Mouse (Mus musculus) stomach, postnatal 0 days (tissue): ENCODE results near the gene Olfr71. TPM values are rescaled to one million over a fixed set of nuclear protein-coding genes. Genes with fewer than 3 reads are reported as not detected.
A peak's percentile ranks its signal among the peaks of the same experiment; 100 is the strongest.

ENCODE experiments used
- ATAC-seq: fragments of 200-750 bp; cut with Nextera tagmentation; 2 replicates; pipeline ENCODE4 v1.8.0; 2017; ENCODE audit not compliant: low FRiP score, low TSS enrichment
- DNase-seq: peaks from one replicate; pipeline ENCODE4 v3.0.0-alpha.2; 2016; ENCODE audit warnings: low spot score
- H3K27ac ChIP-seq: fragments of 300-500 bp; sonication (generic); replicated peaks from 2 replicates; pipeline ENCODE4 v1.5.1; 2014; ENCODE audit warnings: mild to moderate bottlenecking, control low read depth
- H3K27me3 ChIP-seq: fragments of 300-500 bp; sonication (generic); 2 replicates; pipeline ENCODE4 v1.6.1; 2014; ENCODE audit warnings: low read length; ENCODE audit not compliant: control insufficient read depth, insufficient read depth
- H3K36me3 ChIP-seq: fragments of 300-500 bp; sonication (generic); 2 replicates; pipeline ENCODE4 v1.6.1; 2014; ENCODE audit warnings: low read length, mixed read lengths; ENCODE audit not compliant: control insufficient read depth, insufficient read depth
- H3K4me1 ChIP-seq: fragments of 300-500 bp; sonication (generic); replicated peaks from 2 replicates; pipeline ENCODE4 v1.6.1; 2014; ENCODE audit warnings: antibody characterized with exemption; ENCODE audit not compliant: control insufficient read depth, insufficient read depth
- H3K4me2 ChIP-seq: fragments of 300-500 bp; sonication (generic); replicated peaks from 2 replicates; pipeline ENCODE4 v1.6.1; 2014; ENCODE audit warnings: low read depth, mild to moderate bottlenecking, control low read depth, moderate library complexity
- H3K4me3 ChIP-seq: fragments of 300-500 bp; sonication (generic); 2 replicates; pipeline ENCODE4 v1.5.1; 2014; ENCODE audit warnings: low read depth, low read length, control low read depth
- H3K9ac ChIP-seq: fragments of 300-500 bp; sonication (generic); 2 replicates; pipeline ENCODE4 v1.6.1; 2014; ENCODE audit warnings: mild to moderate bottlenecking, low read length, control low read depth, mixed read lengths
- H3K9me3 ChIP-seq: fragments of 300-500 bp; sonication (generic); 2 replicates; pipeline ENCODE4 v1.6.1; 2016; ENCODE audit warnings: low read length; ENCODE audit not compliant: control insufficient read depth
- CTCF ChIP-seq: IDR thresholded peaks from 2 replicates; pipeline ENCODE4 v1.5.1; 2016; ENCODE audit warnings: antibody characterized with exemption, low read depth, mild to moderate bottlenecking, moderate library complexity
- EP300 ChIP-seq: optimal IDR thresholded peaks from 2 replicates; pipeline ENCODE3; 2016; ENCODE audit warnings: antibody characterized with exemption
- WGBS: fragments of 180-500 bp; shearing (Covaris S2); extraction: QIAGEN DNeasy Blood & Tissue Kit; methylation state at CpG from one replicate; pipeline ENCODE4 v1.1.7; 2014; 5-methylcytosine and 5-hydroxymethylcytosine counted together
- polyA plus RNA-seq: library from polyadenylated mRNA; unstranded; fragments of >200 nt; fragmentation: Nextera tagmentation; extraction: Ambion mirVana; gene quantifications from 2 replicates; pipeline ENCODE4 v1.2.1, GENCODE M21; 2015

Gene Olfr71
- polyA plus RNA-seq, 1 experiment from 2014 or later: not detected

DNA sequence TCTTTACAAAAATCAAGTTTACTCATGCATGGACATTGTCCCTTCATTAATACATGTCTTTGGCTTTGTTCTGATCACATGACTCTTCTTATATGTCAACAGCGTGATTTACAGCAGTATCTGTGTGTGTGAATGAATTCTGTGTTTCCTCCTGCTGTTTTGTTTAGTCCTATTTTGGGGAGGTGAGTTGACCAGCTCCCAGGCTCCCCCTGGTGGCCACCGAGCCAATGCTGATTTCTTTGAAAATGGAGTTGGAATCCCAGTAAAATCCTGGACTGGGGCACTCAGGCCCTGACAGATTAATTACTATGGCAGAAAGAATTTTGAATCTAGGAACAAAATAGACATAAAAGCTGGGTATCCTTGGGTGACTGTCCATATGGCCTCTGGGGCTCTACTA, 1.8 kb upstream of the Olfr71 start:
- TF ChIP-seq CTCF (peak; percentile 94), EP300 (no peak)

DNA sequence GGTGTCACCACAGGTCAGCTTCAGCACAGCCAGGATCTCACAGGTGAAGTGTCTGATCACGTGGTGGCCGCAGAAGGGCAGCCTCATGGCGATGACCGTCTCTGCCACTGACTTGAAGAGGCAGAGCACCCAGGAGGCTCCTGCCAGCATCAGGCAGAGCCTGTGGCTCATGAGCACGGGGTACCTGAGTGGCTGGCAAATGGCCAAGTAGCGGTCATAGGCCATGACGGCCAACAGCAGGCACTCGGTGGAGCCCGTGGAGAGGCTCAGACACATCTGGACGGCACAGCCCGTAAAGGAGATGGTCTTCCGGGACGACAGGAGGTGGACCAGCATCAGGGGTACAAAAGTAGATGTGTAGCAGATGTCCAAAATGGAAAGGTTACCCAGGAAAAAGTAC, 4.1 kb downstream of the Olfr71 start:
- TF ChIP-seq CTCF: no peak
- no peak for TF ChIP-seq EP300
- no peak overlapping the region for H3K4me2 ChIP-seq
- no peak overlapping the region for H3K9ac ChIP-seq
- DNase-seq (no peak), ATAC-seq (no peak)
- H3K36me3 ChIP-seq: no peaks in the 10 kb centered on the region
- WGBS: 75% methylated on average over 13 of the region's 13 CpGs
- no peaks in the 10 kb centered on the region for H3K4me1 ChIP-seq
- no peak overlapping the region for H3K27ac ChIP-seq
- no peaks in the 10 kb centered on the region for H3K9me3 ChIP-seq
- no peak overlapping the region for H3K4me3 ChIP-seq
- no peaks in the 10 kb centered on the region for H3K27me3 ChIP-seq

More for the DNA sequence above, 1.8 kb upstream of the Olfr71 start:
- H3K36me3 ChIP-seq: no peaks in the 10 kb centered on the region
- no peaks in the 10 kb centered on the region for H3K27me3 ChIP-seq
- no peaks in the 10 kb centered on the region for H3K4me1 ChIP-seq
- WGBS: 1% methylated on average over 2 of the region's 2 CpGs
- H3K4me3 ChIP-seq: no peak overlapping the region
- H3K4me2 ChIP-seq: no peak overlapping the region
- no peak for ATAC-seq
- DNase-seq: peak; percentile 81
- H3K9me3 ChIP-seq: no peaks in the 10 kb centered on the region
- H3K9ac ChIP-seq: no peak overlapping the region
- H3K27ac ChIP-seq: no peak overlapping the region

GRCm38 (mm10) chr4:43703851-43704250, 6.2 kb downstream of the Olfr71 start:
- no peaks in the 10 kb centered on the region for H3K4me1 ChIP-seq
- H3K4me2 ChIP-seq: no peak overlapping the region
- no peak overlapping the region for H3K27ac ChIP-seq
- H3K9ac ChIP-seq: peak overlapping the region; percentile 4; the same call in 1 of the 2 replicates
- 58% methylated on average over 8 of the region's 8 CpGs for WGBS
- no peaks in the 10 kb centered on the region for H3K9me3 ChIP-seq
- ATAC-seq (no peak), DNase-seq (no peak)
- TF ChIP-seq CTCF (no peak), EP300 (no peak)
- no peaks in the 10 kb centered on the region for H3K27me3 ChIP-seq
- H3K4me3 ChIP-seq: no peak overlapping the region
- no peaks in the 10 kb centered on the region for H3K36me3 ChIP-seq

DNA sequence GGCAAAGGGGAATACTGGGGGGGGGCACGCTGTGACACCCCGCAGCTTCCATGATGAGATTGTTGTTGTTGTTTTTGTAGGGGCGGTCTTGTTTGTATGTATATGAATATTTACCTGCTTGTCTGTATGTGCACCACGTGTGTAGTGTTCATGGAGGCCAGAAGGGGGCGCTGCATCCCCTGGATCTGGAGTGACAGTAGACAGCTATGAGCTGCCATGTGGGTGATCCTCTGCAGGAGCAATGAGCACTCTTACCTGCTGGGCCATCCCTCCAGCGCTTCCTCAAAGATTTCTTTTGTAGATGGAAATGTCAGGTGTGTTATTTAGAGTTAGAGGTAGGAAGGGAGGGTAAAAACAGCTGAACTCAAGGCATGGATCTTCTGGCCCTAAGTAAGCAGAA, 6.6 kb downstream of the Olfr71 start:
- no peak overlapping the region for H3K4me3 ChIP-seq
- H3K36me3 ChIP-seq: no peaks in the 10 kb centered on the region
- DNase-seq (no peak), ATAC-seq (no peak)
- 73% methylated on average over 6 of the region's 6 CpGs for WGBS
- no peak overlapping the region for H3K4me2 ChIP-seq
- H3K4me1 ChIP-seq: no peaks in the 10 kb centered on the region
- TF ChIP-seq EP300: no peak
- TF ChIP-seq CTCF: peak; percentile 58
- H3K27me3 ChIP-seq: no peaks in the 10 kb centered on the region
- no peak overlapping the region for H3K27ac ChIP-seq
- no peak overlapping the region for H3K9ac ChIP-seq
- H3K9me3 ChIP-seq: no peaks in the 10 kb centered on the region

GRCm38 (mm10) chr4:43700707-43701106, 9.3 kb downstream of the Olfr71 start, which contains the start of gene Olfr70:
Olfr70 (minus strand) TSS chr4:43700807.
- no peaks in the 10 kb centered on the region for H3K4me1 ChIP-seq
- ATAC-seq (no peak), DNase-seq (no peak)
- H3K4me3 ChIP-seq: no peak within 1 kb of the TSS
- no peak within 1 kb of the TSS for H3K9ac ChIP-seq
- H3K9me3 ChIP-seq: no peaks in the 10 kb centered on the region
- H3K27me3 ChIP-seq: no peaks in the 10 kb centered on the region
- no peak within 1 kb of the TSS for H3K4me2 ChIP-seq
- no peak for TF ChIP-seq EP300
- no peak for TF ChIP-seq CTCF
- 86% methylated on average over 6 of the region's 6 CpGs for WGBS
- no peaks in the 10 kb centered on the region for H3K36me3 ChIP-seq
- H3K27ac ChIP-seq: no peak within 1 kb of the TSS

DNA sequence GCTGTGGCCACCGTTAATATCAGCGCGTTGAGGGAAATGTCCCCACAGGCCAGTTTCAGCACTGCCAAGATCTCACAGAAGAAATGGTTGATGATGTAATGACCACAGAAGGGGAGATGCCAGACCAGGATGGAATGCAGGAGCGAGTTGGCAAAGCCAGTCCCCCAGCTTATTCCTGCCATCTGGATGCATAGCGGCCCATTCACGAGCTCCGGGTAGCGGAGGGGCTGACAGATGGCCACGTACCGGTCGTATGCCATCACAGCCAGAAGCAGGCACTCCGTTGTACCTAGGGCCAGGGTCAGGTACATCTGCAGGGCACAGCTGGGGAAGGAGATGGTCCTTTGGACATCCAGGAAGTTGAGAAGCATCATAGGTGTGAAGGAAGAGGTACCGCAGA, 13.5 kb downstream of the Olfr71 start:
- H3K4me1 ChIP-seq: no peaks in the 10 kb centered on the region; the same call in 1 of the 2 replicates
- 90% methylated on average over 13 of the region's 13 CpGs for WGBS
- DNase-seq: no peak
- H3K36me3 ChIP-seq: no peaks in the 10 kb centered on the region
- no peak for TF ChIP-seq CTCF
- TF ChIP-seq EP300: no peak
- no peak overlapping the region for H3K4me2 ChIP-seq
- H3K4me3 ChIP-seq: no peak overlapping the region
- no peak overlapping the region for H3K9ac ChIP-seq
- H3K27ac ChIP-seq: no peak overlapping the region
- H3K9me3 ChIP-seq: no peaks in the 10 kb centered on the region
- no peak for ATAC-seq
- H3K27me3 ChIP-seq: no peaks in the 10 kb centered on the region
